Mouse (Mus musculus) forebrain, embryonic 11.5 days (tissue): ENCODE results near the gene Enho. TPM values are rescaled to one million over a fixed set of nuclear protein-coding genes. Genes with fewer than 3 reads are reported as not detected.
A peak's percentile ranks its signal among the peaks of the same experiment; 100 is the strongest.
"Not testable (repeated sequence)": the region's sequence is repeated elsewhere in the genome, so short reads cannot be mapped to it uniquely, and the experiment has no call there.

ENCODE experiments used
- ATAC-seq: fragments of 200-750 bp; cut with Nextera tagmentation; replicated peaks from 2 replicates; pipeline ENCODE4 v1.8.0; 2017; ENCODE audit warnings: moderate TSS enrichment; ENCODE audit not compliant: low FRiP score
- DNase-seq: peaks from one replicate; pipeline ENCODE4 v3.0.0-alpha.2; 2017; ENCODE audit warnings: low spot score
- H3K27ac ChIP-seq: fragments of 300-500 bp; sonication (generic); 2 replicates; pipeline ENCODE4 v1.5.1; 2014; ENCODE audit warnings: low read depth, low read length
- H3K27me3 ChIP-seq: fragments of 300-500 bp; sonication (generic); 2 replicates; pipeline ENCODE4 v1.6.1; 2014; ENCODE audit warnings: mild to moderate bottlenecking, low read length, mixed read lengths; ENCODE audit not compliant: control insufficient read depth, insufficient read depth
- H3K36me3 ChIP-seq: fragments of 300-500 bp; sonication (generic); 2 replicates; pipeline ENCODE4 v1.6.1; 2014; ENCODE audit warnings: mild to moderate bottlenecking, low read length, moderate library complexity, mixed read lengths; ENCODE audit not compliant: control insufficient read depth, insufficient read depth
- H3K4me1 ChIP-seq: fragments of 300-500 bp; sonication (generic); replicated peaks from 2 replicates; pipeline ENCODE4 v1.6.1; 2014; ENCODE audit warnings: low read length, mixed read lengths; ENCODE audit not compliant: control insufficient read depth, insufficient read depth
- H3K4me2 ChIP-seq: fragments of 300-500 bp; sonication (generic); 2 replicates; pipeline ENCODE4 v1.6.1; 2014; ENCODE audit warnings: low read depth, mild to moderate bottlenecking, low read length, moderate library complexity, mixed read lengths; ENCODE audit not compliant: severe bottlenecking
- H3K4me3 ChIP-seq: fragments of 300-500 bp; sonication (generic); 2 replicates; pipeline ENCODE4 v1.5.1; 2014; ENCODE audit warnings: low read depth, low read length
- H3K9ac ChIP-seq: fragments of 300-500 bp; sonication (generic); 2 replicates; pipeline ENCODE4 v1.6.1; 2014; ENCODE audit warnings: low read length
- H3K9me3 ChIP-seq: fragments of 300-500 bp; sonication (generic); 2 replicates; pipeline ENCODE4 v1.6.1; 2016; ENCODE audit warnings: low read length, mixed read lengths; ENCODE audit not compliant: control insufficient read depth
- WGBS: fragments of 180-500 bp; shearing (Covaris S2); extraction: QIAGEN DNeasy Blood & Tissue Kit; methylation state at CpG from one replicate; pipeline ENCODE4 v1.1.7; 2014; 5-methylcytosine and 5-hydroxymethylcytosine counted together
- polyA plus RNA-seq: library from polyadenylated mRNA; unstranded; fragments of >200 nt; fragmentation: Nextera tagmentation; extraction: Ambion mirVana; gene quantifications from 2 replicates; pipeline ENCODE4 v1.2.1, GENCODE M21; 2014

The Enho gene
- 28.1 and 34.5 TPM in 2 replicates for polyA plus RNA-seq

DNA sequence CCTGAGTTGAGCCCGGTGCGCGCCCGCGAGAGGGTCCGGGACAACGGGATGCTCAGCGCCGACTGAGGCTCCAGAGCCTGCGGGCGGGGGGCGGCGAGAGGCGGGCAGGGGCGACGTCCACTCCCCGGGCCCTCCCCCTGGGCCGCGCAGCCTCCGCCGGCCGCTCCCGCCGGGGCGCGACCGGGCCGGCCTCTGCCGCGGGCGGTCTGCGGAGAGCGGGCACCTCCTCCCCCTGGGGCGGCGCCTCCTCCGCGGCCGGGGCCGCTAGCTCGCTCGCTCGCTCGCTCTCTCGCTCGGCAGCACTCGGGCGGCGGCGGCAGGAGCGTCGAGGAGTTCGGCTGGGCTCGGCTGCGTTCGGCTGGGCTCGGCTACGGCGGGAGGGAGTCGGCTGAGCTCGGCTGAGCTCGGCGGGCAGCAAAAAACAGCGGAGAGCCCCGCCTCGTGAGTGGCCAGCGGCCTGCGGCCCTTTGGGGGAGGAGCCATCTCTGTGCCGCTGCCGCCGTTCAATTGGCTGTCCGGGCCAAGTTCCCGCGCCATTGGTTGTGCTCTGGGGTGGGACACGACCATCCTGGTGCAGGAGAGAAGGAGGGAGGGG lies at the start of gene Enho:
Enho (minus strand) TSS at position 412 of the 595 bp plus-strand sequence.
- peak within 1 kb of the TSS; percentile 65 for H3K4me3 ChIP-seq
- ATAC-seq: peak; percentile 94
- H3K27me3 ChIP-seq: no peaks in the 10 kb centered on the region
- H3K9me3 ChIP-seq: no peaks in the 10 kb centered on the region
- H3K9ac ChIP-seq: peak within 1 kb of the TSS; percentile 93
- H3K36me3 ChIP-seq: no peaks in the 10 kb centered on the region
- H3K27ac ChIP-seq: peak within 1 kb of the TSS; percentile 60; the same call in 1 of the 2 replicates
- peak; percentile 98 for DNase-seq
- H3K4me1 ChIP-seq: peaks cover 9% of the 10 kb centered on the region; the same call in 1 of the 2 replicates
- H3K4me2 ChIP-seq: peak within 1 kb of the TSS; percentile 76
- under 1% methylated on average over 62 of the region's 74 CpGs for WGBS

DNA sequence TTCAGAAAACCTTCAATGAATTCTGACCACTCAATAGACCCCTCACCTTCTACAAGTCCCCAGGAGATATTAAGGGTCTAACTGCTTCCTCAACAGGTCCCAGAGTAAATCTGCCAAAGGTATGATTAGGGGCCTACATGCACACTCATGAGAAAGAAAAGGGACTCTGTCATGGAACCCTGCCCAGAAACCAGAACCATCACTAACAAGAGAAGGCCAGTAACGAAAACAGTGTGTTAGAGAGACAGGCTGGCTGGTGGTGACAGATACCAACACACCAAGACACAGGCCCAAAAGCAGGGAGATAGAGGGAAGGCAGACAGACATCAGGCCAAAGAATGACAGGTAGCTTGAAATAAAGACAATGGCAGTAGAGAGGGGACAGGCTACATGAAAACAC lies 48.4 kb upstream of the Enho start:
- ATAC-seq, H3K4me1 ChIP-seq, H3K4me2 ChIP-seq, H3K27ac ChIP-seq, H3K9me3 ChIP-seq, H3K27me3 ChIP-seq, DNase-seq, H3K36me3 ChIP-seq, H3K4me3 ChIP-seq, H3K9ac ChIP-seq: not testable (repeated sequence)
- WGBS: 73% methylated on average over 1 of the region's 1 CpGs

DNA sequence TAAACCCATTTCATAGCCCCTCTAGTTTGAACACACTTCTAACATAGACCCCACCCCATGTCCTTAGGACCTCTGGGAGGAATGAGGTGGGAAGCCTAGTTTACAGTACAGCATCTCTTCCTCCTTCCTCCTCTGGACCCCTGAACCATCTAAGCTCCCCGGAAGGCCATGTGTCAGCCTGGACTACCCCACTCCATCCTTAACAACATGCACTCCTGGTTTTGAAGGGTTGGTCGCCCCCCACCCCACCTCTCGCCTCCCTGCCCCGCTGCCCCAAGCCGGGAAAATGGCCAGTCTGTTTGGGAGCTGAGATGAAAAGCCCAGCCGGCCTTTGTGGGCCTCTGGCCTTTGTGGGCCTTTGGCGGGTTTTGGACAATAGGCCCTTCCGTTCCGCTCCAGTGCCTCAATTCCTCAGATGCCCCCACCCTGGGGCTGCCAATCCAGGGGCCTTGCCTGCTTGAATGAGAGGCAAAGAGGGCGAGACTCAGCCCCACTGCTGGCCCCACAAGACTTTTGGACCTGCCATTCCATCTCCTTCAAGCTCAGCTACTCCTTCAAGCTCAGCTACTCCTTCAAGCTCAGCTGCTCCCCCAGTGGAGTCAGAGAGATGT lies 45.9 kb upstream of the Enho start:
- not testable (repeated sequence) for H3K27me3 ChIP-seq, H3K4me2 ChIP-seq, H3K9ac ChIP-seq, H3K4me3 ChIP-seq, H3K36me3 ChIP-seq, H3K9me3 ChIP-seq
- WGBS: 3% methylated on average over 8 of the region's 10 CpGs
- Histone ChIP-seq H3K27ac (peak overlapping the region; percentile 72; the same call in 1 of the 2 replicates), H3K4me1 (peaks cover 12% of the 10 kb centered on the region)
- DNase-seq: peak; percentile 77
- peak; percentile 71 for ATAC-seq

DNA sequence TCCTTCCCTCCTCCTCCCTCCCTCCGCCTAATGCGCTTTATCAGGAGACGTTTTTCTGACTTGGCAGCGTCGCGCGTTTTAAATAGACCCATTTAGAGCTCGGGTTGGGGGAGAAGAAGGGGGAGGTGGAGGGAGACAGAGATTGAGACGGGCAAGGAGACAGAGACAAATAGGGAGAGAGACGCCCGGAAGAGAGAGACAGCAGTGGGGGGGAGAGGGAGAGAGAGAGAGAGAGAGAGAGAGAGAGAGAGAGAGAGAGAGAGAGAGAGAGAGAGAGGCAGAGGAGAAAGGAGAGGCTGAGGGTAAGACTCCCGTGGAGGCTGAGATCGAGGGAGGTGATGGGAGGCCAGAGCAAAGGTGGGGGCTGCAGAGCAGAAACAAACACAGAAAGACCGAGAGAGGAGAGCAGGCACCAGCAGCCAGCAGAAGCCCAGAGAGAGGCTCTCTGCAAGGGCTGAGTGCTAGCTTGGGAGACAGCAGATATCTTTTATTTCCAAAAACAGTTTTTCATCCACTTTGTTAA lies 44.9 kb upstream of the Enho start:
- not testable (repeated sequence) for ATAC-seq, H3K4me3 ChIP-seq, H3K9ac ChIP-seq, H3K27me3 ChIP-seq, H3K4me2 ChIP-seq, H3K9me3 ChIP-seq, H3K36me3 ChIP-seq
- peak; percentile 59 for DNase-seq
- Histone ChIP-seq H3K4me1 (peaks cover 16% of the 10 kb centered on the region), H3K27ac (peak overlapping the region; percentile 64; the same call in 1 of the 2 replicates)
- 1% methylated on average over 14 of the region's 14 CpGs for WGBS

DNA sequence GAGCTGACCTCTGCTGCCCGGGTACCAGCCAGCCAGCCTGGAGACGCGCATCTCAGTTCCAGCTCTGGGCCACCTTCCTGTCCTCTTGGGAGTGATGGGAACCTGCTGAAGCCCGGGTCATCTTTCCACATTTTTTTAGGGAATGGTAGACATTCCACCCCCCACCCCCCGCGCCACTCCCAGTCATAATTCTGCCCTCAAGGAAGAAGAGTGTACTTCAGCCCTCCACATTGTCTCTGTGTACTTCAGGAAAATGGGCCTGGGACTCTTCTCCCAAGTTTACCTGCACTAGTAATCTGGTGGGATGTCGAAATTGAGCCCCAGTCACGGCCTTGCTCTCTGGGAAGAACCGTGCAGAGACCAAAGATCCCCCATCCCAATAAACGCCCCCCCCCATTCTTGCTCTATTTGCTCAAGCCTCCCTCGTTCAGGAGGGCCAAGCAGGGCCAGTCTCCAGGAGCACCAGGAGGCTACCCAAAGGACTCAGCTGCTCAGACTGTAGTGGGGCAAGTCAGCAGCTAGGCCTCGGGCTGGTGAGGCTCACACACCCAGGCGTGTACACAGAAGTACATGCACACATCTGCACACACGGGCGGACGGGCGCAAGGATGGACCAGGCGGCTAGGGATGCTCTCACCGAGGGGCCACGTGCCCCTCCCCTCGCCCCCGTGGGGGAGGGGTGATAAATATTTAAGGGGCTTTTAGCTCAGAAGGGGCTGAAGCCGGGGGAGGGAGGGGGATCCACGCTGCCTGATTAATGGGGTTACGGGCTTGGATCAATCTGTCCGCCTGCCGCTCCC lies 44.2 kb upstream of the Enho start:
- H3K27me3 ChIP-seq, H3K9ac ChIP-seq, H3K9me3 ChIP-seq, H3K36me3 ChIP-seq, H3K4me3 ChIP-seq: not testable (repeated sequence)
- Histone ChIP-seq H3K27ac (peak overlapping the region; percentile 84), H3K4me2 (0 out of 2 replicates have a peak overlapping the region, but pooled peaks have one; percentile 8), H3K4me1 (peaks cover 23% of the 10 kb centered on the region)
- ATAC-seq (peak; percentile 62), DNase-seq (peak; percentile 75)
- under 1% methylated on average over 23 of the region's 27 CpGs for WGBS

DNA sequence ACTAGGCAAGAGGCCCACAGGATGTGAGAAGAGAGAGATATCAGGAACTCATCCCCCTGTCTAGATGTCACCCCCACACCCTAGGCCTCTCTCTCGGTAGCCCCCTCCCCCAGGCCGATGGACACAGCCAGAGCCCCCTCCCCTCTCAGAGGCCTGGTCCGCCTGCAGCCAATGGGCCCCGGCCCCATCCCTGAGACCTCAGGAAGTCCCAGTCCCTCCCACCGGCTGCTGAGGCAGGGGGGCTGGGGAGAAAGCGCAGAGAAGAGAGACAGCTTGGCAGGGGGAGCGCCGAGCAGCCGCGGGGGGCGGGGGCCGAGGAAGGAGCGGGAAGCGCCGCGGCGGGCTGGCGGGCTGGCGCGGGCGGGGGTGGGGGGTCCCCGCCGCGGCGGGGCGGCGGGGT lies 43.2 kb upstream of the Enho start:
- not testable (repeated sequence) for H3K9me3 ChIP-seq, H3K36me3 ChIP-seq, H3K9ac ChIP-seq, H3K4me3 ChIP-seq, H3K27me3 ChIP-seq
- DNase-seq: peak; percentile 53
- Histone ChIP-seq H3K27ac (peak overlapping the region; percentile 19; the same call in 1 of the 2 replicates), H3K4me1 (peaks cover 30% of the 10 kb centered on the region), H3K4me2 (peak overlapping the region; percentile 29; the same call in 1 of the 2 replicates)
- no CpG with 5 or more reads among the region's 27 CpGs for WGBS
- ATAC-seq: peak; percentile 42

DNA sequence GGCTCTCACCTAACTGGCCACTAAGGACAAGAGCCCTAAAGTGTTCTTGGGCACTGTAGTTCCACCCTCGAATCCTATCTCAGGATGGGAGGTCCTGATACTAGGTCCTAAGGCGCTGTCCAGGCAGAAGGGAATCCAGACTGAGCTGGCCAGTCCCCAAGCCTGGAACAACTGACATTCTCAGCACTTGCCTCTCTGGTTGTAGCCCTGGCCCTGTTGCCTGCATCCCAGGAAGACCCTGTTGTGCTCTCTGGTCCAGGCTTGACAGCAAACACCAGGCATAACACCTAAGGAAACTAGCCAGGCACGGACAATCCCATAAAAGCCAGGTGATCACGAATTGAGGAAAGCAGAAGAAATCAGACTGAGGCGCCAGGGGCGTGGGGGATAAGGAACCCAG lies 42.7 kb upstream of the Enho start:
- Histone ChIP-seq H3K4me3 (no peak overlapping the region), H3K9ac (peak overlapping the region; percentile 33; the same call in 1 of the 2 replicates), H3K4me2 (peak overlapping the region; percentile 34; the same call in 1 of the 2 replicates), H3K27me3 (no peaks in the 10 kb centered on the region), H3K9me3 (no peaks in the 10 kb centered on the region), H3K36me3 (no peaks in the 10 kb centered on the region), H3K27ac (peak overlapping the region; percentile 19; the same call in 1 of the 2 replicates), H3K4me1 (peaks cover 35% of the 10 kb centered on the region)
- DNase-seq (peak; percentile 52), ATAC-seq (no peak)
- 21% methylated on average over 6 of the region's 6 CpGs for WGBS

DNA sequence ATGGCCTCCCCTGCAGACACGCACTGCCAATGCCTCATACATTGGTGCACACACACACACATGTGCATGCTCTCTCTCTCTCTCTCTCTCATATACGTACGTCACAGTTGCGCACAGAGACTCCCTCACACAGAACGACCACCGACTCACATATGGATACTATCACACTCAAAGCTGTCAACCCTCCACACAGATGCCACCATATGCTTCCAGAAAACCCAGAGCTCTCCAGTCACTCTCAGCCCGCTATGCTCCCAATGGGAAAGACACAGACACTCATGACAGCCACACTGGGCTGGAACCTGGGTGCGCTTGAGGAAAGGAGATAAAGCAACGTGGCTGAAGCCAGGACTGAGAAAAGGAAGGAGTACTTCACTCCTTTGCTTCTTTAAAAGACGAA lies 41.8 kb upstream of the Enho start:
- 84% methylated on average over 10 of the region's 10 CpGs for WGBS
- H3K9ac ChIP-seq: no peak overlapping the region; the same call in 1 of the 2 replicates
- H3K9me3 ChIP-seq: no peaks in the 10 kb centered on the region
- H3K36me3 ChIP-seq: no peaks in the 10 kb centered on the region
- H3K4me1 ChIP-seq: peaks cover 43% of the 10 kb centered on the region
- H3K27ac ChIP-seq: no peak overlapping the region
- H3K4me2 ChIP-seq: no peak overlapping the region
- no peak overlapping the region for H3K4me3 ChIP-seq
- no peaks in the 10 kb centered on the region for H3K27me3 ChIP-seq
- ATAC-seq: no peak
- DNase-seq: no peak
